Mouse (Mus musculus): ENCODE data around the gene Akap8l. TPM values are rescaled to one million over a fixed set of nuclear protein-coding genes. Genes with fewer than 3 reads are reported as not detected.
A peak's percentile ranks its signal among the peaks of the same experiment; 100 is the strongest.

Gene Akap8l
- 111 to 195 TPM (median 157 TPM) in 3 replicates for total RNA-seq (2017)

DNA sequence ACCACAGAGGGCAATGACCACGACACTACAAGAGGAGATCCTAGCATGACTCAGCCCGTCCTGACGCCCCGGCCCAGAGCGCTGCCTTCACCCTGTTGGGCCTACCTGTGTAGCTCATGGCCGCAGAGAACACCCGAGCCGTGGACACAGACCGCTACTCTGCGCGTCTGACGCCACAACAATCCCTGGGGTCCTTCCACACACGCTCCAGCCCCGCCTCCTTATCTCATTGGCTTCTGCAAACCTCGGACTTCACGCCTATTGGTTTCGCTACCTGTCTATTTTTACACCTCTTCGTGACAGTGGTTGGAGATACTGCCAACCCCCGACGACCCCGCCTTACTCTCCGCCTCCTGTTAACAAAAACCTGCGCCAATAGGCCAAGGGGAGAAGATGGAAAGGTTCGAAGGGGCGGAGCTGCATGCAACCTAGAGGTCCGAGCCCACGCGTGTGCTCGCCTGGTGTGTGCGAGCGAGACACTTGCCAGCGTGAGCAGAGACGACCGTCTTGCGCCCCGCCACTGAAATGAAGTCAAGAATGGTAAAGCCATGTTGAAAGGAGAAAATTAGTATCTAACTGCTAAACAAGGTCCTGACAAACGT, at the start of gene Akap8l:
Gene Akap8l, minus strand, starts transcription at position 226 of the 602 bp plus-strand sequence.
- peak; percentile 97 for ATAC-seq (replicated peaks; ENCODE audit: insufficient number of reproducible peaks, low FRiP score, low TSS enrichment, poor library complexity, severe bottlenecking)

DNA sequence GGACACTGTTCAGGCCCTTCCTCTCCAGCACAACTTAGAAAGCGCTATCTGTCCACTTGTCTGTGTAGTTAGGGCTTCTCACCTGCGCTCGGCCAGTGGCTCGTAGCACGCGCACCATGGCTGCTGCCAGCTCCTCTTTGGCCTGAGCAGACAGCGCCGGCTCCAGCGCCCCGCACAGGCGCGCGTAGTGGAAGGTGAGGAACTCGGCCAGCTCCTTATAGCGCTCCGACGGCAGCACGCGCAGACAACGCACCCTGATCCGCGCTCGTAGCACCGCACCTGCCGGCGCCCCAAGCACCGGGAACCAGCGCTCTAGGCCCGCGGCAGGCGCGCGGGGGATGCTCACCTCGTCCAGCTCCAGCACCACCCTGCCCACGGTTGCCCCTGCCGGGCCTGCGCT, 45.9 kb upstream of the Akap8l start:
- ATAC-seq (replicated peaks; ENCODE audit: insufficient number of reproducible peaks, low FRiP score, low TSS enrichment, poor library complexity, severe bottlenecking), result no peak

DNA sequence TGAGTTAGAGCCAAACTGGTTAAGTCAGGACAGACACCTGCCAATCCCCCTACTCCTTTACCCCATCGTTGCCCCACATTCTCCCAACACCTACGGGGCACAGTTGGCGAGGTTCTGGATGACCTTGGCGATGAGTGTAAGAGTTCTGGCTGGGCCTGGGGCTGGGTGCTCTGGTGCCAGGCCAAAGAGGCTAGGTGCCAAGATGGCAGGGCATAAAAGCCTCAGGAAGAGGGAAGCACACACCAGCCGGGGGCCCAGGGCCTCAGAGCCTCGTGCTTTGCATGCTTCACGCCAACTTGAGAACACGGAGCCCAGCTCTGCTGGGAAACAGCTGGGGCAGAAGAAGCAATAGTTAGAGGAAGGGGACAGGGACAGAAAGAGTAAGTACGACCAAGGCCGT, 43.5 kb upstream of the Akap8l start:
- no peak for ATAC-seq (replicated peaks; ENCODE audit: insufficient number of reproducible peaks, low FRiP score, low TSS enrichment, poor library complexity, severe bottlenecking)

- peak; percentile 84 for ATAC-seq (replicated peaks; ENCODE audit: insufficient number of reproducible peaks, low FRiP score, low TSS enrichment, poor library complexity, severe bottlenecking)
Observed at GRCm38 (mm10) chr17:32389101-32389659, 38.8 kb upstream of the Akap8l start, which contains the start of gene Wiz. Gene Wiz, minus strand, starts transcription at chr17:32389439.

- ATAC-seq (replicated peaks; ENCODE audit: insufficient number of reproducible peaks, low FRiP score, low TSS enrichment, poor library complexity, severe bottlenecking), result no peak
Observed at GRCm38 (mm10) chr17:32388370-32389100, 38.1 kb upstream of the Akap8l start.

GRCm38 (mm10) chr17:32387986-32388369, 37.6 kb upstream of the Akap8l start:
- ATAC-seq (replicated peaks; ENCODE audit: insufficient number of reproducible peaks, low FRiP score, low TSS enrichment, poor library complexity, severe bottlenecking), result no peak

GRCm38 (mm10) chr17:32386659-32387432, 36.4 kb upstream of the Akap8l start:
- ATAC-seq (replicated peaks; ENCODE audit: insufficient number of reproducible peaks, low FRiP score, low TSS enrichment, poor library complexity, severe bottlenecking), result no peak

DNA sequence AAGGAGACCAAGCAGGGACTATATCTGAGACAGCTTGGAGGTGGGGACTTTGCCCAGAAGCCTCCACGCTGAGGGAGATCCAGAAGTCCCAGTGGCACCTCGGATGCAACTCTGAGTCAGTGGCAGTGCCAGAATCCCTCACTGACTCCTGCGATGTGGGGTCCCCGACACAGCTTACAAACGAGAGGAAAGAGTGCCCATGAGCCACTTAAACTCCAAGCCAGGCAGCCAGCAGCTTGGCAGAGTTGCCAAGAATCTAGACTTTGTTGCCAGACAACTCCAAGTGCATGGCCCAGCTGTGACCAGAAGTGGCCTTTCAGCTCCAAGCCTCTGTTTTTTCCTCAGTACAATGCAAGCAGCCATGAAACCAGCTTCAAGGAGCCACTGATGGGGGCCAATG, 33.3 kb upstream of the Akap8l start:
- ATAC-seq (replicated peaks; ENCODE audit: insufficient number of reproducible peaks, low FRiP score, low TSS enrichment, poor library complexity, severe bottlenecking), result no peak

- ATAC-seq (replicated peaks; ENCODE audit: insufficient number of reproducible peaks, low FRiP score, low TSS enrichment, poor library complexity, severe bottlenecking), result no peak
Observed at GRCm38 (mm10) chr17:32382576-32382975, 32.2 kb upstream of the Akap8l start.

DNA sequence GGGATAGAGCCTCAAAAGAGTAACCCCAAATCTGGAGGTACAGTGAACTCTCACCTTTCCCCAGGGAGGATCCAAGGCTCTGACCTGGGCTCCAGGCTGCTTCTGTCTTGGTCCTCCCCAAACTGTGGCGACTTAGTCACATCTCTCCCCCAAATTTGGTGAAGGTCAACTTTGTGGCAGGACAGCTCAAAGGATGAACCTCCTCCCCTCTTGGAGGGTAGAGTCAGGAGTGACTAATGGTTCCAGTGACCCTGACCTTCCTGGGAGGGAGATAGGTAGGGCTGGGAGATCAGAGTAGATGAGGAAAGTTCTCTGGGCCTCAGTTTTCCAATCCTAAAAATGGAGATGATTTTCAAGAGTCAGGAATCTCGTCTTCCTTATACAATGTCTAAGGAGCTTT, 28.4 kb upstream of the Akap8l start:
- ATAC-seq (replicated peaks; ENCODE audit: insufficient number of reproducible peaks, low FRiP score, low TSS enrichment, poor library complexity, severe bottlenecking), result no peak

DNA sequence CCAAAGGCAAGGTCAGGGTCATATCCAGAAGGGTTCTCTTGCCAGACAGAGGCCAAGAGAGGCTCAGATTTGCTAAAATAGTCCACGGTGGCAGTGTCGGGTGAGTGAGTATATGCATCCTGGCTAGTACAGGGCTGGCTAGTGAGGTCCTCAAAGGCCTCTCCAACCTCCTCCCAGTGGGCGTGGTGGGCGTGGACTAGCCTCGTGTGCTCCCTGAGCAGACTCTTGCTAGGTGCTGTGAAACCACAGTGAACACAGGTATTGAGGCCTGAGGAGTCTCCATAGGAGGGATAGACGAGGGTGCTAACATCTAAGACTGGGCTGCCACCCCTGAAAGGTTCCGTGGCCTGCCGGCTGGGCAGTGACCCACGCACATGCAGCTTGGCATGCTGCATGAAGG, 26.7 kb upstream of the Akap8l start:
- ATAC-seq (replicated peaks; ENCODE audit: insufficient number of reproducible peaks, low FRiP score, low TSS enrichment, poor library complexity, severe bottlenecking), result no peak

GRCm38 (mm10) chr17:32376475-32376874, 26.1 kb upstream of the Akap8l start:
- ATAC-seq (replicated peaks; ENCODE audit: insufficient number of reproducible peaks, low FRiP score, low TSS enrichment, poor library complexity, severe bottlenecking), result no peak

DNA sequence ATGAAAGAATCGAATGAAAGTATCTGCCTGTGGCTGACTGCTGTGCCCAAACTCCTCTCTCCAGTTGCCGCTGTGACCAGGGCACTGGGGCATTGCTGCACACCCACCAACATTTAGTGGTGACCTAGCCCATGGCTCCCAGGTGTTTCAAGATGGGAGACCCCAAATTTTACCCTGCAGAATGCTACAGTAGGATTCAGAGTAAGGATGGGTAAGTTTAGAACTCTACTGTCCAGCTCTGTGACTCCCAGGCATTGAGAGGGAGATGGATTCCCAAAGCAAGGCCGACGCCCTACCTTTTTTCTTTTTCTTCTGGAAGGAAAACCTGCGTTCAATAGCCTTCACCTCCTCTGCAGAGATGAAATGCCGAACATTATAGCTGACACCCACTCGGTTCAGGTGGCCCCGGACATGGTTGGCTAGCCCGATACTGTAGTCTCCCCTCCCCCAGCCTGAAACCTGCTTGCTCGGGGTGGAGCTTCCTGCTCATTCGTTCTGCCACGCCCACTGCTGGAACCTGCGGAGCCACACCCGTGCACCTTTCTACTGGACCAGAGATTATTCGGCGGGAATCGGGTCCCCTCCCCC, 18.7 kb upstream of the Akap8l start:
- ATAC-seq (replicated peaks; ENCODE audit: insufficient number of reproducible peaks, low FRiP score, low TSS enrichment, poor library complexity, severe bottlenecking), result no peak

DNA sequence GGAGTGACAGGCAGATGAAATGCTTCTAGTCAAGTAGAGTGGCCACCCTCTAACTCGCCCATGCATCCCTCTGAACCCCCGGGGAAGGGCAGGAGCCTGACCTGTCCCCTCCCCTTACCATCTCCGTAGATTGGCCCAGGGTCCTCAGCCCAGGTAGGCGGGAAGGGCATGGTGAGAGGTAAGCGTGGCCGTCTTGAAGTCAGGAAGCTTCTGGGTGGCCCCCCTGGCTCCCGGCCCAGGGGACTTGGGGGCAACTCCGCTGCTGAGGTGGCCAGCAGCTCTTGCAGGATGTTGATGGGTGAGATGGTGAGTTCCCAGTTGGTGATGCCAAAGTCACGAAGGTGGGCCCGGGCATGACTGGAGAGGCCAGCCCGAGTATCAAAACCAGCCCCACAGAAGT, 17.3 kb upstream of the Akap8l start:
- ATAC-seq (replicated peaks; ENCODE audit: insufficient number of reproducible peaks, low FRiP score, low TSS enrichment, poor library complexity, severe bottlenecking), result no peak

- ATAC-seq (replicated peaks; ENCODE audit: insufficient number of reproducible peaks, low FRiP score, low TSS enrichment, poor library complexity, severe bottlenecking), result no peak
Observed at GRCm38 (mm10) chr17:32365296-32365695, 14.9 kb upstream of the Akap8l start.

- ATAC-seq (replicated peaks; ENCODE audit: insufficient number of reproducible peaks, low FRiP score, low TSS enrichment, poor library complexity, severe bottlenecking), result no peak
Observed at GRCm38 (mm10) chr17:32364850-32365249, 14.4 kb upstream of the Akap8l start.

GRCm38 (mm10) chr17:32364331-32364730, 13.9 kb upstream of the Akap8l start:
- ATAC-seq (replicated peaks; ENCODE audit: insufficient number of reproducible peaks, low FRiP score, low TSS enrichment, poor library complexity, severe bottlenecking), result peak; percentile 85

- no peak for ATAC-seq (replicated peaks; ENCODE audit: insufficient number of reproducible peaks, low FRiP score, low TSS enrichment, poor library complexity, severe bottlenecking)
Observed at GRCm38 (mm10) chr17:32363821-32364301, 13.5 kb upstream of the Akap8l start.

- ATAC-seq (replicated peaks; ENCODE audit: insufficient number of reproducible peaks, low FRiP score, low TSS enrichment, poor library complexity, severe bottlenecking), result no peak
Observed at GRCm38 (mm10) chr17:32362686-32363085, 12.3 kb upstream of the Akap8l start.
